Mouse (Mus musculus) adipocyte (in vitro differentiated cells): ENCODE results near the gene Rab3il1.

Experiments used
- DNase-seq: peaks from one replicate; pipeline ENCODE4 v3.0.0-alpha.2; 2016; ENCODE audit warnings: low spot score

The Rab3il1 gene

DNA sequence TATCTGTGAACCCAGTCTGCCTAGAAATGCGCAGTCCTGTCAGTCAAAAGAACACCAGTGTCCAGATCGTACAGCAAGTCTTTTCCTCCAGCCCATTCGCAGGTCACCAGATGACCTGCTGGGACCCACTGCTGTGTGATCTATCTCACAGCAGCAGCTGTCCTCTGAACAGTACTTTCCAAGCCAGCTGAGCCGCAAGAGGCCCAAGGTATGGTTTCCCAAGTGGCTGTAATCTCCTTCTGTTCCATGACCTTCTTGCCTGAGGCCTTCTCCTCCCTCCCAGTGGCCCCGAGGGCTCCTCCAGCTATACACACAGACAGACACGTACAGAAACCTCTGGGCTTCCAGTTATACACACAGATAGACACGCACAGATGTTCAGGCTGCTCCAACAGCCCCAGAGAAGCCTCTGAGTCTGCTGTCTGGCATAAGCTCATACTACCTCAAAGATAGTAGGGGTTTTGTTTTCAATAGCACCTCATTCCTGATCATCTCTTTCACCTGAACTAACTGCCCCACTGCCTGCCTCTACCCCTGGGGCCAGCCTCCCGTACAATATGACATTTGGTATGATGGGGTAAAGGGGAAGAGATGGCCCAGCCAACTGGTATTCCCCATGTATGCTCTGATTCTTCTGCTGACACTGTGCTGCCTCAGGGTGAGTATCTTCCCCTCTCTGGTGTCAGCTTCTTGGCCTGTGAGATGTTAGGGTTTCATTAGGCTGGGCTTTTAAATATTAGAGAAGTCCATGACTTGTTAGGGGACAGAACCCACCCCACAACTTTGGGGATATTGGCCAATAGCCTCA lies 59.5 kb downstream of the Rab3il1 start:
- DNase-seq: peak; percentile 44

DNA sequence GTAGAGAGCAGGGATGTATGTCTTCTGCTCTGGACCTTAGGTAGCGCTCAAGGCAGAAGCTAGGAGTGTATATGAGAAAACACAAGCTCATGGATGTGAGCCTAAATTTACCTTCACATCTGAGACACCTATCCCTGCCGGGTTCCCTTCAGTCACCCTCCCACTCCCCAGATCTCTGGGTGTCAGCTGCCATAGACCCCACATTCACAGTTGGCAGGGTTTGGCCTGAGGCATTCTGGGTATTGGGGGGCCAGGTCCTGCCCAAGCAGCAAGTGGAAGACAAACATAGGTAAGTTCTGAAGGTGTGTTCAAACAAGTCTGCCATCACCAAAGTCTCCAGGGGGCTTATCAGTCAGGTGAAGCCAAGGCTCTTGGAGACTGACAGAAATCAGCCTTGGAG lies 60.2 kb downstream of the Rab3il1 start:
- no peak for DNase-seq

DNA sequence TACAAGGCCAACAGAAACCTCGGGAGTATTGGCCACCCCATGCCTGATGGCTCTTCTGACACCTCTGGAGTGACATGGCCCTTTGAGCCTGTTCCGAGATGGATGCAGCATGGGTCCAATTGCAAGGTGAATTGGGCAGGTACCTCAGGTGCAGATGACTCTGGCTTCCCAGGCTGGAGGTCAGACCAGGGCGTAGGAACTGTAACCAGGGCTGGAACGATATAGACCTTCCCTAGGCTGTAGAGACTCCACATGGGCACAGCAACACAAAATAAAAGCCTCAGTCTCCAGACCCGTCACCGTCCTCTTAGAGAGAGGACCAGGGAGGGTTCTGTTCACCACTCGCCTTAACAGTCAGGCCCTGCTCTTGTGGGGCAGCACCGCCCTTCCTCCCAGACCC lies 60.8 kb downstream of the Rab3il1 start:
- no peak for DNase-seq

DNA sequence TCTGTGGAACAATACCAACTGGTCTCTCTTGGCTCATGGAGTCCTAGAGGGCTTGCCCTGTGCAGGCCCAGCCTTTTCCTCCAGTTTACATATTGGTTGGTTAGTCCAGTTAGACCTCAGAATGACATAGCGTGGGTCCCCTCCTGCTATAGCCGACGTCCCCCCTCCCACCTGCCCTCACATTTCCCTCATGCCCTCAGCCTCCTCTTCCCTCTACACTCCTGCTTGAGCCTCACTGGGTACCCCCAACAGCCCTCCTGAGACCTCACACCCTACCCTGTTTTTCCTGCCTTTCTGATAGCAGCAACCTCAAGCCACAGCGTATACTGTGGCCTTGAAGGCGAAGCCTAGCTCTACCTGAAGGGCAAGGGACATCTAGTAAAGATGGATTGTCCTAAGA lies 61.4 kb downstream of the Rab3il1 start:
- no peak for DNase-seq

DNA sequence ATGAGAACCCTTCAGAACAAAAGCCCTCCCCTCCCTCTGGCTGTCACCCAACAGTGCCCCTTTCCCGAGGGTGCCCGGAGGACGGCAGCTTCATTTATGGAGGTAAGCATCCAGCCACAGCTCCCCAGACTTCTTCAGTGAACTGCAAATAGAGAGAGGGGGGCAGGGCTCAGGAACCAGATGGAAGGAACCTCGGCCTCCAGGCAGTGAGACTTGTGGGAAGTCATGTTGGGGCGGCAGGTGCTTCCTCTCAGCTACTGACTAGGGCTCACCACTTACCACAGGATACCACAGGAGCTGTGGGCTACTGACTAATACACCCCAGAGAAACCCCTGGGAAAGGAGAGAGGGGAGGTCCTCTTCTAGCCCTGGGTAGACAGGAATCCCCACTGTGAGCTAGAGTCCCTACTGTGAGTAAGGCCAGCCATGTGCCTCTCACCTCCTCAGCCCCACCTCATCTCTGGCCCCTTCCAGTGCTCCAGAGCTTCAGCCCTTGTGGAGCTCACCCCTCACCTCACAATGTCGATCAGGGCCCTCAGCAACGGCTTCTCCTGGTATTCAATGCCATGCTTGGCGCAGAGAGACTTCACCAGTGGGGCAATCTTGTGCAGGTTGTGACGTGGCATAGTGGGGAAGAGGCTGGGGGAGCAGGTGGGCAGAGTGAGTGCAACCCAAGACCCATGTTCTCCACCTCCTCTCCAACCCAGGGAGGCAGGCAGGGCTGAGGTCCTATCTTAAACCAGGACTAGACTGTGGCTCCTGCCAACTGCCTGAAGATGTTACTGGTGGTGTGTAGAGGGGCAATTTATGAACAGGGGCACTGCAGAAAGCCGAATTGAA lies 62.9 kb downstream of the Rab3il1 start:
- DNase-seq: no peak

DNA sequence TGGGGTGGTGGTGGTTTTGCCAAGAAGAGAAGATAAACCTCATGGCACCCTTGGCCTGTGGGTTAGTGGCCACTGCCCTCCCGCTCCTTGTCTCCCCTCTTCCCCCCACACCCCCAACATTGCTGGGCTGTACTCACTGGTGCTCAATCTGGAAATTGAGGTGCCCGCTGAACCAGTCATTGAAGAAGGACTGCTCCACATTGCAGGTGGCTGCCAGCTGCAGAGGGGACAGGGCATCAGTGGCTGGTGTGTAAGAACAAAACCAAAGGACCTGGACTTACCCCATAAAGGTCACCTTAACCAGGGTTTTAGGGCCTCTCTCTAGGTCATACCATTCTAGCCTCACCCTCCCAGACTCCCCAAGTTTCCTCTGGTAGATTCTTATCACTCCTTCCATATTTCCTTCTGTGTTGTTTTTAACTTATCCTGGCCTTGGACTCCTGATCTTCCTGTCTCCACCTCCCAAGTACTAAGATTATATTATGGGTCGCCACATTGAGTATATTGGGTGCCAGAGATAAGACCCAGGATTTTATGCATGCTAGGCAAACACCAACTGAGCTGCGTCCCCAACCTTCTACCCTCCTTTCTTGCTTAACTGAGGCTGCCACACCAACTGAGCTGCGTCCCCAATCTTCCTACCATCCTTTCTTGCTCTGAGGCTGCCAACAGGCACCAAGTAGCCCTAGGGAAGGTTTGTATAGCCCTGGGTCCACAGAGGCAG lies 64.2 kb downstream of the Rab3il1 start:
- DNase-seq: no peak

DNA sequence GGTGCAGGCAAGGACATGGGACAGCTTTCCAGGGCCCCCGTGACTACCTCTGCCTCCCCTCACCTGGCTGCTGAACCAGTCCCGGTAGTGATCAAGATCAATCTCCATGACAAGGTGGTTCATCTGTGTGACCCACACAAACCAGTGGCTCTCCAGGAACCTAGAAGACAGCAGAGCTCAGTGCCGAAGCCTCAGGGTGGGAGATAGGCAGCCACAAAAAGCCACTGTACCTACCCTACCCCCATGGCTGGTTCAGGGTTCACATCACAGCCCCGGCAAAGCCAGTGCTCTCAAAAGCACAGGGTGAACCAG lies 64.7 kb downstream of the Rab3il1 start:
- no peak for DNase-seq

DNA sequence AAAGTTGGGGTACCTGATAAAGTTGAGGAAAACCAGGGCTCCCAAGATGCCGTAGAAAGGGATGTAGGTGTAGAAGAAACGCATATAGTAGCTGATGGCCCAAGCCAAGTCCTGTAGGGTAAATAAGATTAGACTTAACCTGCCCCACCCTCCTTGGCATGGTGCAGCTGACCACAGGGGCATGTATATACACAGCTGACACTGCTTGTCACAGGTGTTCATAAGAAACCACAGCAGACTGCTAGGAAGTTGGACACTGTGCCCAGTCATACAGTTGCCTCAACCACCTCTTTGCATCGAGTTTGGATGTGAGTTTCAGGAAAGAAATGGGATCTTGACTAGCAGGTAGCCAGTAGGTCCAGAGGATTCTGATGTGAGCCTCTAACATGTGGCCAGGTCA lies 65.0 kb downstream of the Rab3il1 start:
- DNase-seq: no peak

DNA sequence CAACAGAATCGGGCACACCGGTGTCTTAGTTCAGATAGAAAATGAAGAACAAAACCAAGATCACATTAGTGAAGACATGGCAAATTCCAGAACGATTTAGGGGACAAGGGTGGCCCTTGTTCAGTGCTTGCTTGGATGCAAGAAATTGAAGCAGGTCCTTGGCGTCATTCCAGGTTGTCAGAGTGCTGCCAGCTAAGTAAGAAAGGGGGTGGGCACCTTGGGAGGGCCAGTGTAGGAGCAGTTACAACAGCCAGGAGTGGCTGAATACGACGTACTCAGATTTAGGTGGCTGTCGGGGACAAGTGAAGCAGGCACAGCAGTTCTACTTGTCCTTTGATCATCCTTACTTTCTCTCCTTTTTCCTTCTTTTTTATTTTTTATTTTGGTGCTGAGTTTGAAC lies 66.2 kb downstream of the Rab3il1 start:
- no peak for DNase-seq

DNA sequence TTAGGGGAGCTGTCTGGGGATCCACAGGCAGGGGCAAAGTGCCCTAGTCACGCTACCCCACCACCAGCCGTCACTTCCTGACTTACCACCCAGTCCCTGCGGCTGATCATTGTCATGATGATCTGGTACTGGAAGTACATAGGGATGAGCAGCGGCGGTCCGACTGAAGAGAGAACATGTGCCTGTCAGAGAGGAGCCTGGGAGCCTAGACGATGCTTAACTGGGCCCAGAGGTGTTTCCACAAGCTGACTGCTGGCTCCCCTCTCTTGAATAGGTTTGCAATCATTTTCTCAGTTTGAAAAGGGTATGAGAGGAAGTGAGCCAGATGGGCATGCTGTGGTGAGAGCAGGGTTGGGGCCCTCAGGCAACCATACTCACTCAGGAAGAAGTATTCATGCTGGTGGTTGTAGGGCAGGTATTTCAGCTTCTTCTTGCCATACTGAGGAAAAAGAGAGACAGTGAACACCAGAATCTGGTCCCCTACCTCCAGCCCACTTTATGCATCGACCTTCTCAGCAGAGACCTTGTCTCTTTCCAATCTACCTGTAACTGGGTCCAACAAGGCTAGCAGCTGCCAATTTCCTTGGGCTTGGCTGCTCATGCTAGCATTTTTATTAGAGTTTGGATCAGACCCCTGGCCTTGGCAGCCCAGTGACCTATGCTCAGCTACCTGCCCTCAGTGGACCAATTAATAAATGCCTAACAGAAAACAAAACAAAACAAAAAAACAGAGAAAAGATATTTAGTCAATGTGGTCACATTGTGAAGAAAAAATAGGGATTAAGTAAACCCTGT lies 68.9 kb downstream of the Rab3il1 start:
- DNase-seq: no peak

DNA sequence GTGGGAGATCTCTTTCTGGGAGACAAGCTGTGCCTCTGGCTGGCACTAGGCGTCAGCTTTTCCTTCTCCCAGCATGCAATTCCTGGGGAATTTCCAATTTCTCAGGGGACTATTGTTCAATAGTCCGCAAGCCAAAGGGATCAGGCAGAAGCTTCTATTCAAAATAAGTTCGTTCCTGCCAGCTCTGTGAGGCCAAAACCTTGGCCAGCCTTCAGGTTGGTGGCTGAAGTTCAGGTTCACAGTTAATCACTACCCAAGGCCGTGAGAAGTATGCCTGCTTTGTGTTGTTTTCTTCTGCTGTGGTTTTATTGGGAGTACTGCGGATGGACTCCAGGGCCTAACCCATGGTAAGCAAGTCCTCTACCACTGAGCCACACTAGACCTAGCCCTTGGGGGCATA lies 69.7 kb downstream of the Rab3il1 start:
- peak; percentile 73 for DNase-seq

DNA sequence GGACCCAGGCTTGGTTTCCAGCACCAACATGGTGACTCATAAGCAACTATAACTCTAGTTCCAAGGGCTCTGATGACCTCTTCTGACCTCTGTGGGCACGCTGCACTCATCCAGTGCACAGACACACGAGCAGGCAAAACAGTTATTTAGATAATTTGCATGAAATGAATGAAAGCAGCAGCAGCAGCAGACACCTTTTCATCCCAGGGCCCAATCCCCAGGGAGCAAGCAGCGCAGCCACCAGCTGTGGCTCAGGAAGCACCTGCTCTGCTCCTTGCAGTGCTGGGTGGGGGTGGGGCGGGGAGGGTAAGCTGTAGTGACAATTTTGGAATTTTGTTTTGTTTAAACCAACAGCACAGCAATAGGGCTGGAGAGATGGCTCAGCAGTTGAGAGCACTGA lies 70.4 kb downstream of the Rab3il1 start:
- DNase-seq: no peak

DNA sequence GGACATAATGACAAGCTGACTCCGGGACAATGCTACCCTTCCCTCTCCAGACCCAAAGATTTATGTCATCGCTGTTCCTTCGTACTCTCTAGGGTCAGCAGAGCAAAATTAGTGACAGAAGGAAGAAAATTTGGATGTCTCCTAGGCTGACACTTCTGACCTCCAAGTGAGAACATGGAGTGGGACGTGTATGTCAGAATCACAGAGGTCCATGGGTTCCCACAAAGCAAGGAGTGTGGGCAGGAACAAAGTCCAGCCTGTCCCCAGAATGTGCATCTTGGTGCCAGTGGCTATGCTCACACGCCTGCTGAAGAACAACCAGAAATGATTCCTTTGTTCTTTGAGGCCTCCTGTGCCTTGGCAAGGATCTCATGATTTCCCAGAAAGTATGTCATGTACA lies 71.7 kb downstream of the Rab3il1 start:
- no peak for DNase-seq

DNA sequence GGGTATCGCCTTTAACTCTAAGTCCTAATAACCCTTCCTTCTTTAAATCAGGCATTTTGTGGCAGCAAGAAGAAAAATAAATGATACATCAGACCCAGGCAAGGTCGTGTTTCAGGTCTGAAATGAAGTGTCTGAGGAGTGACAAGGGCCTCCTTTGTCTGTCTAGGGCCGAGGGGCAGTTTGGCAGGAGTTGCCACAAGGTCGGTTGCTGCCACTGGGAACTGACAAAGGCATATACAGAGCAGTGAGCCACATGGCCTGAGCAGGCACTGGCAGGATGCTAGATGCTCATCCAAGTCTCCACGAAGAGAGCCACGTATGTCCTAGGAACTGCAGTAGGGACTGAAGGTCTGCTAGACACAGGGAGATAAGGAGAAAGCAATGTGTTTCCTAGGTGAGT lies 76.9 kb downstream of the Rab3il1 start:
- DNase-seq: no peak

DNA sequence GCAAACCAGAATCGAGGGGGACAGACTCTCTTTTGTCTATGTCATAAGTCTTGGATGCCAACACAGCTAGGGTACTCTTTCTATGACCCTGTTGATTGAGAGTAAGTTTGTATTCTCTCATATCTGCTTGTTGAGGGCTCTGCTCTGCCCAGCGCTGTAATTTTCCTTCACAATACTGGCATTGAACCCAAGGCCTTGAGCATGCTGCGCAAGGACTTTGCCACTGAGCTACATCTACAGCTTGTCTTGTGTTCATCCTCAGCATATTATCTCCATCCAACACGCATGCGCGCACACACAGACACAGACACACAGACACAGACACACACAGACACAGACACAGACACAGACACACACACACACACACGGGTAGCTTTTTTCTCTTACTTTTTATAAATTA lies 78.9 kb downstream of the Rab3il1 start:
- no peak for DNase-seq

DNA sequence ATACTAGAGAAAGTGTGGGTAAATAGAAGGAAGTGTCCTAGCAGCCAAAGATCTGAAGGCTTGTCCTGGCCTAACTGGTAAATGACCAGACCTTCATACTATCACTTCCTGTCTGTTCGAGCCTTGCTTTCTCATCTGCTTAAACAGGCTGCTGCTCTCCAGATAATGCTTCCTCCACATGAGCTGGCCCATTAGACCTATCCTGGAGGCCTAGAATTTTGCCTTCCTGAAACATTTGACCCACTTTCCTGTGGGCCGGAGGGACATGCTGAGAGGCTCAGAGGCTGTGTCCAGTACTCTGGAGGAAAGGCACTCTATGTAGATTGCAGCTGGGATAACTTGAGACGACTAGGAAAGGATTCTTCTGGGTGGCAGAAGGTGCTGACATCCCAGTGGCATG lies 80.6 kb downstream of the Rab3il1 start:
- DNase-seq: no peak

DNA sequence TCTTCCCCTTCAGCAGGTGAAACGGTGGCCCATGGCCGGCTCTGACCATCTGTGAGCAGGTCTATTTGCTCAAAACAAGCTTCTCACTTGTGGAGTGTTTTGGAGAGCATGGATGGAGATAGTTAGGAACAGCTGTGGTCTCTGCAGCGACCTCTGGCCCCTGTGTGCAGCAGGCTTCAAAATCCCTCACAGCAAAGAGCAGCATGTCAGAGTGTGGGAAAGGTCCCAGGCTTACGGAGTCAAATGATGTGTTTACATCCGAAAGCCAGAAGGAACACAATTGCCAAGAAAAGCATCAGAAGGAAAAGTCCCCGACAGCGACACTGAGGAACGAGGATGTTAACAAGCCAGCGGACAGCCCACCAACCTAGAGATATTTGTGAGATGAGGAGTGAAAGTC lies 84.0 kb downstream of the Rab3il1 start:
- DNase-seq: no peak

DNA sequence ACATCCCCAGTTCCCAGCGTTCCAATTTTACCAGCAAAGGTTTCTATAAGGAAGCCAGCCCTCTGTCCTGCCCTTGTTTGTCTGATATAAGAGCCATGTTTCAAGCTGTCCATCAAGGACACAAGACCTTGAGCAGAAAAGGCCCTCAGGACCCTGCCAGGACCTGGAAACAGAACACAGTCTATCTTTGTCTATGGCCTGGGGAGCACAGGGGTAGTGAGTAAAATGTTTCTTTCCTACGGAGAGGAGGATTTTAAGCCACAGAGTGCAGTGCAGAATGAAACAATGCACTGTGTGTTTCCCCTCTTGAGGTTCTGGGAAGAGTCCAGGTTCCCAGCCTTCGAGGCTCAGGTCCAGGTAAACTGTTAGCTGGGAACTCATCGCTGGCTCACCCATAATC lies 85.5 kb downstream of the Rab3il1 start:
- DNase-seq: no peak
